Mouse (Mus musculus): ENCODE data around the gene Eya4.

DNA sequence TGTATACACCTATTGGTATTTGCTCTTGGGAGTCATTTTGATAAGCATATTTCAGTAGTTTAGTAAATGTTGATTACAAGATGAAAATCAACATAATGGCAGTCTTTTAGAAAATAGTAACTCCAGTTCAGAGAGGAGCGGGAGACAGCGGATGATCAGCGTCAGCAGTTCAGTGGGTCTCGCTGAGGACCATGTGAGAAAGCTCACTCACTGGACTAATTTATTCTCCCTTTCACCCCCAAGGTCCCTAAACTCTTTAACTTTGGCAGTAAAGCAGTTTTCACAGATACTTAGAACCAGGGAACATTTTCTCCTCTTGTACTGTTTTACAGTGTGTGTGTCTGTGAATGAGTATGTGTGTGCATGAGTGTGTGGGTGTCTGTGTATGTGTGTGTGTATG, 115.2 kb downstream of the Eya4 start:
- TF ChIP-seq EP300 (IDR thresholded peaks at IDR 0.05; ENCODE audit: low read depth in 1 of 2, low read length in 2 of 2) (no peak), MAX (IDR thresholded peaks at IDR 0.05; ENCODE audit: low read length) (no peak), UBTF (IDR thresholded peaks at IDR 0.05; ENCODE audit: borderline replicate concordance, insufficient read depth, low read depth, low read length) (no peak), GATA1 (IDR thresholded peaks at IDR 0.05; ENCODE audit: low read depth, low read length) (no peak), ZC3H11A (IDR thresholded peaks at IDR 0.05; ENCODE audit: low read depth, low read length) (no peak), MAFK (IDR thresholded peaks at IDR 0.05; ENCODE audit: borderline replicate concordance, low read depth, low read length) (no peak), ELF1 (IDR thresholded peaks at IDR 0.05; ENCODE audit: low read depth, low read length) (no peak)
